Mouse (Mus musculus): ENCODE data around the gene Sqstm1. TPM values are rescaled to one million over a fixed set of nuclear protein-coding genes. Genes with fewer than 3 reads are reported as not detected.

The Sqstm1 gene
- polyA plus RNA-seq, 1 experiment from 2014 or later: 181 TPM

DNA sequence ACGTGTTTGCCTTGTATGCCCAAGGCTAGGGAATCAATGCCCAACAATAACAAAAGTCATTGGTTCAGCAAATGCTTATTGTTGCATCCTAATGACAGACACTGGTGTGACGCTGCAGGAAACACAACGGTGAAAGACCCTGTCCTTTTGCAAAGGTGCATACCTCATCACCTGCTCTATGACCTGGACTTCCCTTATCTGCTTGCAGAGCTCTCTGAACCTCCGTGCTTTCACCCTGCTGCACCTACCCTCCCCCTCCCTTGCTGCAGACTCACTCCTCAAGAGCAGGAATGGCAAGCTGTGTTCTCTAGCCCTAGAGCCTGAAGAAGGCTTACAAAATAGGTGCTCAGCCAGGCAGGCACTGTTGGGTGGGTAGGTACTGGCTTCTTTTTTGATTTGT, 15.8 kb downstream of the Sqstm1 start:
- Histone ChIP-seq H3K36me3 (ENCODE audit: control insufficient read depth, insufficient read depth, low read length) (peaks cover 21% of the 10 kb centered on the region), H3K4me2 (ENCODE audit: low read length) (no peak overlapping the region), H3K27me3 (replicated peaks; ENCODE audit: control insufficient read depth, insufficient read depth, low read length) (no peaks in the 10 kb centered on the region), H3K27ac (ENCODE audit: low read depth) (no peak overlapping the region), H3K4me3 (ENCODE audit: low read depth, low read length) (no peak overlapping the region), H3K9ac (ENCODE audit: low read length) (no peak overlapping the region), H3K9me3 (ENCODE audit: control insufficient read depth, low read length) (no peaks in the 10 kb centered on the region), H3K4me1 (replicated peaks; ENCODE audit: control insufficient read depth, insufficient read depth, low read length) (no peaks in the 10 kb centered on the region)
- DNase-seq (ENCODE audit: low spot score) (no peak), ATAC-seq (replicated peaks; ENCODE audit: low FRiP score, low TSS enrichment, low read depth) (no peak)
- WGBS: 72% methylated on average over 4 of the region's 4 CpGs

DNA sequence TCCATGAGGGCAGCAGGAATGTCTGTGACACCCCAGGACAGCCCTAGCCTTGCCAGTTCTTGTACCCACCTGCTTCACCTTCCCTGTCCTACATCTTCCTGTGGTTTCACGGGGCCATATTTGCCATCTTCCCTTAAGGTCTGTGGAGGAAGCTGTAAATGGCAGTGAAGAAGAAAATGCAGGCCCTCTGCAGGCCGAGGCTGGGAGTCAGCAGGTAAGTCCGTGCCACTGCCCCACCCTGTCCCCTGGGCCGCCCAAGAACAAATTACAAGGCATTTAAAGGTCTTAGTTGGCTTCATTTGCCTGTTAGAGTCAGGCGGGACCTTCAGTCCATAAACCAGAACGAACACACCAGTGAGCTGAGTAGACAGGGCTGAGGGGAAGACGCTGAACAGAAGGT, 16.6 kb downstream of the Sqstm1 start:
- WGBS: 62% methylated on average over 7 of the region's 7 CpGs
- DNase-seq (ENCODE audit: low spot score) (no peak), ATAC-seq (replicated peaks; ENCODE audit: low FRiP score, low TSS enrichment, low read depth) (no peak)
- no peaks in the 10 kb centered on the region for H3K9me3 ChIP-seq (ENCODE audit: control insufficient read depth, low read length)
- no peak overlapping the region for H3K27ac ChIP-seq (ENCODE audit: low read depth)
- H3K27me3 ChIP-seq (replicated peaks; ENCODE audit: control insufficient read depth, insufficient read depth, low read length): no peaks in the 10 kb centered on the region
- no peak overlapping the region for H3K9ac ChIP-seq (ENCODE audit: low read length)
- H3K36me3 ChIP-seq (ENCODE audit: control insufficient read depth, insufficient read depth, low read length): peaks cover 14% of the 10 kb centered on the region
- H3K4me1 ChIP-seq (replicated peaks; ENCODE audit: control insufficient read depth, insufficient read depth, low read length): no peaks in the 10 kb centered on the region
- H3K4me3 ChIP-seq (ENCODE audit: low read depth, low read length): no peak overlapping the region
- no peak overlapping the region for H3K4me2 ChIP-seq (ENCODE audit: low read length)

DNA sequence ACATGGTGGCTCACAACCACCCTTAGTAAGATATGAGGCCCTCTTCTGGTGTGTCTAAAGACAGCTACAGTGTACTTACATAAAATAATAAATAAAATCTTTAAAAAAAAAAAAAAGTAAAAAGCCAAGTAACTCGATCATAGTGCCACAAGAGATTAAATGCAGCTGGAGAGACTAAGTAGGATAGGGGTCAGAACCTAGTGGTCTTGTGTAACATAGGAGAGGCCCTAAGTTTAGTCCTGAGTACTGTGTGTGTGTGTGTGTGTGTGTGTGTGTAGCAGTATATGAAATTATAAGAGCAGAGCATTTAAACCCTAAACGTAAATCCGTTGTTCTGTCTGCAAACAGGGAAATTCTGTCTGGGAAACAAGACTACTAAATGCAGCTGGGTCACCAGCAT, 18.3 kb downstream of the Sqstm1 start:
- H3K4me3 ChIP-seq (ENCODE audit: low read depth, low read length): no peak overlapping the region
- no peak overlapping the region for H3K27ac ChIP-seq (ENCODE audit: low read depth)
- 0 out of 2 replicates have a peak, but pooled peaks cover under 1% of the 10 kb centered on the region for H3K36me3 ChIP-seq (ENCODE audit: control insufficient read depth, insufficient read depth, low read length)
- 81% methylated on average over 3 of the region's 3 CpGs for WGBS
- H3K4me2 ChIP-seq (ENCODE audit: low read length): no peak overlapping the region
- no peaks in the 10 kb centered on the region for H3K9me3 ChIP-seq (ENCODE audit: control insufficient read depth, low read length)
- no peak for ATAC-seq (replicated peaks; ENCODE audit: low FRiP score, low TSS enrichment, low read depth)
- 0 out of 2 replicates have a peak, but pooled peaks cover 3% of the 10 kb centered on the region for H3K4me1 ChIP-seq (replicated peaks; ENCODE audit: control insufficient read depth, insufficient read depth, low read length)
- no peak for DNase-seq (ENCODE audit: low spot score)
- H3K9ac ChIP-seq (ENCODE audit: low read length): no peak overlapping the region
- no peaks in the 10 kb centered on the region for H3K27me3 ChIP-seq (replicated peaks; ENCODE audit: control insufficient read depth, insufficient read depth, low read length)

DNA sequence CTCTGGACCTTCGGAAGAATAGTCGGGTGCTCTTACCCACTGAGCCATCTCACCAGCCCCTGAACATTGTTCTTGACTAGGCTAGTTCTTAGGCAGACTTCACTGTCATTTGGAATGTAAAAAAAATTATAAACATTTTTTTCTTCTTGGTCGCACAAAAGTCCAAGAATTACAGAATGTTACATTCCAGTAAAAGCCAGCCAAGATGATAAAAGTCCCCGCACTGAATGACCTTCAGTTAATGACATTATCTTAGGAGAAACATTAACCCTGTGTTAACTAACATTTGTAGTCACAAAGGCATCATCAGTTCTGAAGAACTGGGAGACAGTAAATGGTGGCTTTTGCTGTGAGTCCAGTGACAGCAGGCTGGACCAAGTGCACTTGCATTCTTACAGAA, 20.3 kb downstream of the Sqstm1 start:
- Histone ChIP-seq H3K27me3 (replicated peaks; ENCODE audit: control insufficient read depth, insufficient read depth, low read length) (no peaks in the 10 kb centered on the region), H3K9me3 (ENCODE audit: control insufficient read depth, low read length) (no peaks in the 10 kb centered on the region), H3K4me1 (replicated peaks; ENCODE audit: control insufficient read depth, insufficient read depth, low read length) (0 out of 2 replicates have a peak, but pooled peaks cover 3% of the 10 kb centered on the region), H3K4me2 (ENCODE audit: low read length) (no peak overlapping the region), H3K27ac (ENCODE audit: low read depth) (no peak overlapping the region), H3K9ac (ENCODE audit: low read length) (no peak overlapping the region), H3K36me3 (ENCODE audit: control insufficient read depth, insufficient read depth, low read length) (no peaks in the 10 kb centered on the region), H3K4me3 (ENCODE audit: low read depth, low read length) (no peak overlapping the region)
- no peak for ATAC-seq (replicated peaks; ENCODE audit: low FRiP score, low TSS enrichment, low read depth)
- 72% methylated on average over 4 of the region's 4 CpGs for WGBS
- DNase-seq (ENCODE audit: low spot score): no peak

DNA sequence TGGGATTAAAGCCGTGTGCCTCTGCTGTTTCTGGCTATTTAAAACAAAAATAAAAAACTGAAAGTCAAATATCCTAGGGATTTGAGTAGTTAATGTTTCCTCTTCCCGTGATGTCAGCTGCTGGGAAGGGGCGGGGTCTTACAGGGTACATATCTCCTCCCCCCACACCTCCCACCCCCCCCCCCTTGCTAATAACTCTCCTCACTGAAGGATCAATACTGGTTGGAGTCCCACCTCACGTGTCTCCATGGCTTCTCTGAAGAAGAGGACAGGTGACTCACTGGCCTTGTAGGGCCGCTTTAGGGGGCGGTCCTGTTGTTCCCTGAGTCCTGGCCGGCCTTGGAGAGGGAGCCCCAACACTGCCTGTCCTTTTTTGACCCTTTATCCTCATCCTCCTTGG, 21.9 kb downstream of the Sqstm1 start:
- 67% methylated on average over 7 of the region's 7 CpGs for WGBS
- Histone ChIP-seq H3K4me3 (ENCODE audit: low read depth, low read length) (no peak overlapping the region), H3K27ac (ENCODE audit: low read depth) (no peak overlapping the region), H3K4me1 (replicated peaks; ENCODE audit: control insufficient read depth, insufficient read depth, low read length) (0 out of 2 replicates have a peak, but pooled peaks cover 3% of the 10 kb centered on the region), H3K9ac (ENCODE audit: low read length) (no peak overlapping the region), H3K9me3 (ENCODE audit: control insufficient read depth, low read length) (no peaks in the 10 kb centered on the region), H3K36me3 (ENCODE audit: control insufficient read depth, insufficient read depth, low read length) (no peaks in the 10 kb centered on the region), H3K4me2 (ENCODE audit: low read length) (no peak overlapping the region), H3K27me3 (replicated peaks; ENCODE audit: control insufficient read depth, insufficient read depth, low read length) (no peaks in the 10 kb centered on the region)
- DNase-seq (ENCODE audit: low spot score) (no peak), ATAC-seq (replicated peaks; ENCODE audit: low FRiP score, low TSS enrichment, low read depth) (no peak)

DNA sequence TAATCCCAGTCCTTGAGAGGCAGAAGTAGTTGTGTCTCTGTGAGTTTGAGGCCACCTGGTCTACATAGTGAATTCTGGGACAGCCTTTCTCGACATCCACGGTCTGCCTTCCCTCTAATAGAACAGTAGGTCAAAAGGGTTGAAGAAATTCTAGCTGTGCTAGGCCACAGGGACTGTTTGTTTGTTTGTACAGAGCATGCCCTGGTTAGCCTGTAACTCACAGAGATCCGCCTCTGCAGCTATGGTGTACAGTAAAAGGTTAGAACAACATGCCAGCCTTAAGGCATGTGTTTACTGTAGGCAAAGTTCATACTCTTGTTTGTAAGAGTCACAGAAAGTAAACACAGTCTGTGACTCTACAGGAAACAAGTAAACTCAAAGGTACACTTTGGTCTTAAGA, 25.8 kb downstream of the Sqstm1 start:
- DNase-seq (ENCODE audit: low spot score) (no peak), ATAC-seq (replicated peaks; ENCODE audit: low FRiP score, low TSS enrichment, low read depth) (no peak)
- H3K27ac ChIP-seq (ENCODE audit: low read depth): no peak overlapping the region
- H3K36me3 ChIP-seq (ENCODE audit: control insufficient read depth, insufficient read depth, low read length): no peaks in the 10 kb centered on the region; the same call in 1 of the 2 replicates
- 83% methylated on average over 3 of the region's 3 CpGs for WGBS
- H3K9me3 ChIP-seq (ENCODE audit: control insufficient read depth, low read length): no peaks in the 10 kb centered on the region
- no peak overlapping the region for H3K4me3 ChIP-seq (ENCODE audit: low read depth, low read length)
- H3K9ac ChIP-seq (ENCODE audit: low read length): no peak overlapping the region
- 0 out of 2 replicates have a peak, but pooled peaks cover 3% of the 10 kb centered on the region for H3K4me1 ChIP-seq (replicated peaks; ENCODE audit: control insufficient read depth, insufficient read depth, low read length)
- no peak overlapping the region for H3K4me2 ChIP-seq (ENCODE audit: low read length)
- H3K27me3 ChIP-seq (replicated peaks; ENCODE audit: control insufficient read depth, insufficient read depth, low read length): no peaks in the 10 kb centered on the region

DNA sequence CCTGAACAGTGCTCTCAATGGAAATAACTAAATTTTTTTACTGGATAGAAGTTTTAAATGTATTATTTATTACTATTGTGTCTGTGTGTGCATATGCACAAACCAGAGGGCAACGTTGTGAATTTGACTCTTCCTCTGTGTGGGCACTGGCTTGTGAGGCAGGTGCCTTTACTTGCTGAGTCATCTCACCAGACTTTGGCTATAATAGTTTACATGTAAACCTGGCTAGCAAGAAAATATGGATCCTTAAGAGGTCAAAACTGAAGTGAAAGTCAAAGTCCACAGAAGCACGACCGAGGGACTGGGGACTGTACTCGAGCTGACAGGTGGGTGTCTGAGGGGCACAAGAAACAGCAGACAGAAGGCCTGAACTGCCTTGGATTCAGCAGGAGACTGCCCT, 27.9 kb downstream of the Sqstm1 start:
- Histone ChIP-seq H3K27ac (ENCODE audit: low read depth) (no peak overlapping the region), H3K4me3 (ENCODE audit: low read depth, low read length) (no peak overlapping the region), H3K36me3 (ENCODE audit: control insufficient read depth, insufficient read depth, low read length) (no peaks in the 10 kb centered on the region; the same call in 1 of the 2 replicates), H3K27me3 (replicated peaks; ENCODE audit: control insufficient read depth, insufficient read depth, low read length) (no peaks in the 10 kb centered on the region), H3K9ac (ENCODE audit: low read length) (no peak overlapping the region), H3K4me1 (replicated peaks; ENCODE audit: control insufficient read depth, insufficient read depth, low read length) (no peaks in the 10 kb centered on the region), H3K9me3 (ENCODE audit: control insufficient read depth, low read length) (no peaks in the 10 kb centered on the region), H3K4me2 (ENCODE audit: low read length) (no peak overlapping the region)
- 84% methylated on average over 4 of the region's 4 CpGs for WGBS
- DNase-seq (ENCODE audit: low spot score) (no peak), ATAC-seq (replicated peaks; ENCODE audit: low FRiP score, low TSS enrichment, low read depth) (no peak)

DNA sequence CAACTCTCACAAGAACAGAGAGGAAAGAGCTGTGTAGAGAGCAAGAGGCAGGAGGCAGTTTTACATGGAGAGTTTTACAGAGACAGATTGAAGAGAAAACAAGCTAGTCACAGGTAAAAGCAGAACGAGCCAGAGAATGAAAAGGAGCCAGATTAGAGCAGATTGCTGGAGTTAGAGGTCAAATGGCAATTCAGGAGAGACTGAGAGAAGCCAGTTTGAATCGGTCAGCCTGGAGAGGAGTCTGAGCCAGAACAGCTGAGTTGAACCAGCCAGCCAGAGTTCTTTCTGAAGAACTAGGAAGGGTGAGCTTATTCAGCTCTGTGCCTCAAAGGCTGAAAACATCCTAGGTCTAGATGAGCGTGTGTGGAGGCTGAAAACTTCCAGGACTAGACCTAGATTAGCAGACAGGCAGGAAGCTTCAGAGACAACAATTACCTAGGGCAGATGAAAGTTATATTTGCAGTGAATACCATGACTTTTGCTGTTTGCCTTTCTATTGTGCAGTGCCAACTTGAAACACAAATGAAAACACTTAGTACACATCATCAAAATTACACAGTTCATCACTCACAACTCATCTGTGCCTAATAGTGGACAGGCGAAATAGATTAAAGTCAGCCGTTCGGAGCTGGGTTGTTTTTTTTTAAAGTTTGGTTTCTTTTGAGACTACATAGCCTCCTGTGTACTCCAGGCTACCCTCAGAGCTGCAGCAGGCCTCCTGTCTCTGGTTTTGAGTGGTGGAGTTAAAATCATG, 30.0 kb downstream of the Sqstm1 start:
- Histone ChIP-seq H3K4me1 (replicated peaks; ENCODE audit: control insufficient read depth, insufficient read depth, low read length) (peaks cover under 1% of the 10 kb centered on the region), H3K4me3 (ENCODE audit: low read depth, low read length) (no peak overlapping the region), H3K4me2 (ENCODE audit: low read length) (no peak overlapping the region), H3K36me3 (ENCODE audit: control insufficient read depth, insufficient read depth, low read length) (no peaks in the 10 kb centered on the region; the same call in 1 of the 2 replicates), H3K9ac (ENCODE audit: low read length) (no peak overlapping the region), H3K27me3 (replicated peaks; ENCODE audit: control insufficient read depth, insufficient read depth, low read length) (no peaks in the 10 kb centered on the region), H3K27ac (ENCODE audit: low read depth) (no peak overlapping the region), H3K9me3 (ENCODE audit: control insufficient read depth, low read length) (no peaks in the 10 kb centered on the region)
- WGBS: 77% methylated on average over 6 of the region's 6 CpGs
- no peak for ATAC-seq (replicated peaks; ENCODE audit: low FRiP score, low TSS enrichment, low read depth)
- no peak for DNase-seq (ENCODE audit: low spot score)
